Mouse (Mus musculus): ENCODE data around the gene Galnt17. TPM values are rescaled to one million over a fixed set of nuclear protein-coding genes. Genes with fewer than 3 reads are reported as not detected.

The Galnt17 gene
- polyA plus RNA-seq, 1 experiment from 2014 or later, result 2.1 TPM

- Histone ChIP-seq H3K4me3 (ENCODE audit: low read length) (no peak overlapping the region), H3K4me1 (ENCODE audit: insufficient read depth, low read length) (no peaks in the 10 kb centered on the region), H3K9me3 (ENCODE audit: low read length) (no peaks in the 10 kb centered on the region), H3K27ac (ENCODE audit: low read length) (no peak overlapping the region), H3K9ac (replicated peaks; ENCODE audit: low read length) (no peak overlapping the region), H3K27me3 (ENCODE audit: insufficient read depth, low read length) (no peaks in the 10 kb centered on the region), H3K36me3 (ENCODE audit: insufficient read depth, low read length) (no peaks in the 10 kb centered on the region), H3K4me2 (replicated peaks; ENCODE audit: low read depth, low read length) (no peak overlapping the region)
- WGBS, result 69% methylated on average over 6 of the region's 6 CpGs
- ATAC-seq (ENCODE audit: low FRiP score, low TSS enrichment), result no peak
These were observed 139.1 kb downstream of the Galnt17 start for GRCm38 (mm10) chr5:131169186-131169585.

DNA sequence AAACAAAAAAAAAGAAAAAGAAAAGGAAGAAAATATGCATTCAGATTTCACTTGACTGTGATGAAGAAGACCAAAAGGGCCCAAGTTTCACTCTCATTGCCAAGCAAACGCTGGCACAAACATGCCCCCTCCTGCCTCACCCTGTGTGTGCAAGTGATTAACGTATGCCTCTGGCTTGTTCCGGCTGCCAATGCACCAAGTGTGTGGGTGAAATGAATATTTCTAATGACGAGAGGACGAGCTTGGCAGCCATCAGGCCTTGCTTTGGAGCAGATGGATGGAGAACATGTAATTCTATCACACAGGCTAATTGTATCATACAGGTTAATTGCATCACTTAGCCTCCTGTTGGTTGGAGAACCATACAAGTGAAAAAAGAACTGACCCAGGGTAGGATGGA, 140.9 kb downstream of the Galnt17 start:
- no peak overlapping the region for H3K4me2 ChIP-seq (replicated peaks; ENCODE audit: low read depth, low read length)
- H3K4me1 ChIP-seq (ENCODE audit: insufficient read depth, low read length), result no peaks in the 10 kb centered on the region
- no peaks in the 10 kb centered on the region for H3K9me3 ChIP-seq (ENCODE audit: low read length)
- 79% methylated on average over 5 of the region's 5 CpGs for WGBS
- ATAC-seq (ENCODE audit: low FRiP score, low TSS enrichment), result no peak
- H3K4me3 ChIP-seq (ENCODE audit: low read length), result no peak overlapping the region
- H3K36me3 ChIP-seq (ENCODE audit: insufficient read depth, low read length), result no peaks in the 10 kb centered on the region
- no peaks in the 10 kb centered on the region for H3K27me3 ChIP-seq (ENCODE audit: insufficient read depth, low read length)
- no peak overlapping the region for H3K27ac ChIP-seq (ENCODE audit: low read length)
- no peak overlapping the region for H3K9ac ChIP-seq (replicated peaks; ENCODE audit: low read length)

GRCm38 (mm10) chr5:131165681-131166080, 142.6 kb downstream of the Galnt17 start:
- Histone ChIP-seq H3K9ac (replicated peaks; ENCODE audit: low read length) (no peak overlapping the region), H3K4me3 (ENCODE audit: low read length) (no peak overlapping the region), H3K36me3 (ENCODE audit: insufficient read depth, low read length) (no peaks in the 10 kb centered on the region), H3K27me3 (ENCODE audit: insufficient read depth, low read length) (no peaks in the 10 kb centered on the region), H3K4me2 (replicated peaks; ENCODE audit: low read depth, low read length) (no peak overlapping the region), H3K27ac (ENCODE audit: low read length) (no peak overlapping the region), H3K4me1 (ENCODE audit: insufficient read depth, low read length) (no peaks in the 10 kb centered on the region), H3K9me3 (ENCODE audit: low read length) (no peaks in the 10 kb centered on the region)
- WGBS, result 84% methylated on average over 7 of the region's 7 CpGs
- no peak for ATAC-seq (ENCODE audit: low FRiP score, low TSS enrichment)

GRCm38 (mm10) chr5:131157866-131158265, 150.4 kb downstream of the Galnt17 start:
- 29% methylated on average over 4 of the region's 4 CpGs for WGBS
- ATAC-seq (ENCODE audit: low FRiP score, low TSS enrichment), result no peak
- H3K27ac ChIP-seq (ENCODE audit: low read length), result no peak overlapping the region
- no peaks in the 10 kb centered on the region for H3K27me3 ChIP-seq (ENCODE audit: insufficient read depth, low read length)
- H3K9ac ChIP-seq (replicated peaks; ENCODE audit: low read length), result no peak overlapping the region
- 0 out of 2 replicates have a peak, but pooled peaks cover 3% of the 10 kb centered on the region for H3K9me3 ChIP-seq (ENCODE audit: low read length)
- no peaks in the 10 kb centered on the region for H3K36me3 ChIP-seq (ENCODE audit: insufficient read depth, low read length)
- no peak overlapping the region for H3K4me2 ChIP-seq (replicated peaks; ENCODE audit: low read depth, low read length)
- H3K4me1 ChIP-seq (ENCODE audit: insufficient read depth, low read length), result no peaks in the 10 kb centered on the region
- H3K4me3 ChIP-seq (ENCODE audit: low read length), result no peak overlapping the region

DNA sequence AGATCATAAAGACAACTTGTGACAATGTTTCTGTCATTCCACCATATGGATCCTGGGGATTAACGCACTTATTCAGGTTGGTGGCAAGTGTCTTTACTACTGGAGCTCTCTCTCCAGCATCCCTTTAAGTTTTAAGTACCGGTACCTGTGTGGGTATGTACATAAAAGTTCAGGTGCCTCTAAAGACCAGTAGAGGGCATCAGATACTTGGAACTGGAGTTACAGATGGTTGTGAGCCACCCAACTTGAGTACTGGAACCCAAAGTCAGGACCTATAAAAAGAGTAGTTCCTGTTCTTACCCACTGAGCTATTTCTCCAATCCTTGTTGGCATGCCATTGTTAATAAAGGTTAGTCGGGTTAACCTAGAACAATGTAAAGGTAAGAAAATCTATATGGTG, 152.0 kb downstream of the Galnt17 start:
- 0 out of 2 replicates have a peak, but pooled peaks cover 3% of the 10 kb centered on the region for H3K9me3 ChIP-seq (ENCODE audit: low read length)
- ATAC-seq (ENCODE audit: low FRiP score, low TSS enrichment), result no peak
- no peak overlapping the region for H3K4me2 ChIP-seq (replicated peaks; ENCODE audit: low read depth, low read length)
- 78% methylated on average over 3 of the region's 3 CpGs for WGBS
- no peaks in the 10 kb centered on the region for H3K27me3 ChIP-seq (ENCODE audit: insufficient read depth, low read length)
- no peak overlapping the region for H3K27ac ChIP-seq (ENCODE audit: low read length)
- no peaks in the 10 kb centered on the region for H3K36me3 ChIP-seq (ENCODE audit: insufficient read depth, low read length)
- no peaks in the 10 kb centered on the region for H3K4me1 ChIP-seq (ENCODE audit: insufficient read depth, low read length)
- H3K9ac ChIP-seq (replicated peaks; ENCODE audit: low read length), result no peak overlapping the region
- H3K4me3 ChIP-seq (ENCODE audit: low read length), result no peak overlapping the region

GRCm38 (mm10) chr5:131142606-131143005, 165.7 kb downstream of the Galnt17 start:
- no peaks in the 10 kb centered on the region for H3K36me3 ChIP-seq (ENCODE audit: insufficient read depth, low read length)
- H3K27me3 ChIP-seq (ENCODE audit: insufficient read depth, low read length), result no peaks in the 10 kb centered on the region
- H3K4me2 ChIP-seq (replicated peaks; ENCODE audit: low read depth, low read length), result no peak overlapping the region
- no peaks in the 10 kb centered on the region for H3K9me3 ChIP-seq (ENCODE audit: low read length)
- H3K9ac ChIP-seq (replicated peaks; ENCODE audit: low read length), result no peak overlapping the region
- H3K4me1 ChIP-seq (ENCODE audit: insufficient read depth, low read length), result no peaks in the 10 kb centered on the region
- H3K4me3 ChIP-seq (ENCODE audit: low read length), result no peak overlapping the region
- no peak overlapping the region for H3K27ac ChIP-seq (ENCODE audit: low read length)
- ATAC-seq (ENCODE audit: low FRiP score, low TSS enrichment), result no peak
- WGBS, result 26% methylated on average over 4 of the region's 4 CpGs

- Histone ChIP-seq H3K4me1 (ENCODE audit: insufficient read depth, low read length) (no peaks in the 10 kb centered on the region), H3K27ac (ENCODE audit: low read length) (no peak overlapping the region), H3K9me3 (ENCODE audit: low read length) (peaks cover 7% of the 10 kb centered on the region; the same call in 1 of the 2 replicates), H3K36me3 (ENCODE audit: insufficient read depth, low read length) (no peaks in the 10 kb centered on the region), H3K4me2 (replicated peaks; ENCODE audit: low read depth, low read length) (no peak overlapping the region), H3K4me3 (ENCODE audit: low read length) (no peak overlapping the region), H3K27me3 (ENCODE audit: insufficient read depth, low read length) (no peaks in the 10 kb centered on the region), H3K9ac (replicated peaks; ENCODE audit: low read length) (no peak overlapping the region)
- no peak for ATAC-seq (ENCODE audit: low FRiP score, low TSS enrichment)
These were observed 173.5 kb downstream of the Galnt17 start for GRCm38 (mm10) chr5:131134809-131135208.

GRCm38 (mm10) chr5:131120296-131120840, 187.9 kb downstream of the Galnt17 start:
- no peak for ATAC-seq (ENCODE audit: low FRiP score, low TSS enrichment)
- Histone ChIP-seq H3K9ac (replicated peaks; ENCODE audit: low read length) (no peak overlapping the region), H3K4me2 (replicated peaks; ENCODE audit: low read depth, low read length) (no peak overlapping the region), H3K9me3 (ENCODE audit: low read length) (peaks cover 9% of the 10 kb centered on the region), H3K4me1 (ENCODE audit: insufficient read depth, low read length) (no peaks in the 10 kb centered on the region), H3K4me3 (ENCODE audit: low read length) (no peak overlapping the region), H3K27me3 (ENCODE audit: insufficient read depth, low read length) (no peaks in the 10 kb centered on the region), H3K36me3 (ENCODE audit: insufficient read depth, low read length) (no peaks in the 10 kb centered on the region), H3K27ac (ENCODE audit: low read length) (no peak overlapping the region)
- WGBS, result 81% methylated on average over 8 of the region's 8 CpGs

DNA sequence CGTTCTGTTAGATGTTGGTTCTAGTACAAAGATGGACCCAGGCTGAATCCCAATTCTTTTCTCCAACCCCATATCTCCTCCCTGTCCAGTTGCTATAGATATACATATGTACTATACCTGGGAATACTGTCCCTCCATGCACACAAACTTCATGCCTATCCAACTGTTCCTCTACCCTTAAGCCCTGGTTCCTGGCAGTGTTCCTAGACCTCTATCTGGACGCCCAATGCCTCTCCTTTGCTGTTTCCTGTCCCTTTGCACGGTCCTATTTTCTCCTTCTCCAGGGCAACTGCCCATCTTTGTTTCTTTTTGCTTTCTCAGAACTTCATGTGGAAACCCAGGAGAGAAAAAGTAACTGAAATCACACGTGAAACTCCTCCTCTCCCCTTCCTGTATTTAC, 188.4 kb downstream of the Galnt17 start:
- Histone ChIP-seq H3K36me3 (ENCODE audit: insufficient read depth, low read length) (no peaks in the 10 kb centered on the region), H3K4me2 (replicated peaks; ENCODE audit: low read depth, low read length) (no peak overlapping the region), H3K4me3 (ENCODE audit: low read length) (no peak overlapping the region), H3K9me3 (ENCODE audit: low read length) (peaks cover 9% of the 10 kb centered on the region), H3K9ac (replicated peaks; ENCODE audit: low read length) (no peak overlapping the region), H3K4me1 (ENCODE audit: insufficient read depth, low read length) (no peaks in the 10 kb centered on the region), H3K27me3 (ENCODE audit: insufficient read depth, low read length) (no peaks in the 10 kb centered on the region), H3K27ac (ENCODE audit: low read length) (no peak overlapping the region)
- ATAC-seq (ENCODE audit: low FRiP score, low TSS enrichment), result no peak
- WGBS, result 72% methylated on average over 4 of the region's 4 CpGs

- no peak for ATAC-seq (ENCODE audit: low FRiP score, low TSS enrichment)
- 86% methylated on average over 5 of the region's 5 CpGs for WGBS
These were observed 190.8 kb downstream of the Galnt17 start for GRCm38 (mm10) chr5:131117391-131118040.

More at GRCm38 (mm10) chr5:131117391-131118040, 190.8 kb downstream of the Galnt17 start:
- H3K4me3 ChIP-seq (ENCODE audit: low read length), result no peak overlapping the region
- H3K9me3 ChIP-seq (ENCODE audit: low read length), result peaks cover 9% of the 10 kb centered on the region; the same call in 1 of the 2 replicates
- no peak overlapping the region for H3K4me2 ChIP-seq (replicated peaks; ENCODE audit: low read depth, low read length)
- no peak overlapping the region for H3K27ac ChIP-seq (ENCODE audit: low read length)
- H3K27me3 ChIP-seq (ENCODE audit: insufficient read depth, low read length), result no peaks in the 10 kb centered on the region
- no peak overlapping the region for H3K9ac ChIP-seq (replicated peaks; ENCODE audit: low read length)
- H3K36me3 ChIP-seq (ENCODE audit: insufficient read depth, low read length), result no peaks in the 10 kb centered on the region
- no peaks in the 10 kb centered on the region for H3K4me1 ChIP-seq (ENCODE audit: insufficient read depth, low read length)

Measured in kidney, embryonic 16.5 days (tissue).